Mouse (Mus musculus) embryonic stem cell, embryonic (primary cell): ENCODE measurements around the gene Tmem129.

Experiments used
- CTCF ChIA-PET, 4 experiments: fragments of 300-600 bp in 2 of 4; fragments of 350-600 bp in 2 of 4; sonication (Branson Sonifier 250); formaldehyde crosslinking; loops; one replicate each; lab custom pipeline; 2022; ENCODE audit warnings: inconsistent platforms in 2 of 4; lab: Charles Lee
- POLR2A ChIA-PET, 4 experiments: fragments of 300-600 bp in 2 of 4; fragments of 350-600 bp in 2 of 4; sonication (Branson Sonifier 250); formaldehyde crosslinking; loops; one replicate each; lab custom pipeline; 2022; ENCODE audit warnings: antibody characterized with exemption in 4 of 4, inconsistent platforms in 1 of 4; lab: Charles Lee

Gene Tmem129

DNA sequence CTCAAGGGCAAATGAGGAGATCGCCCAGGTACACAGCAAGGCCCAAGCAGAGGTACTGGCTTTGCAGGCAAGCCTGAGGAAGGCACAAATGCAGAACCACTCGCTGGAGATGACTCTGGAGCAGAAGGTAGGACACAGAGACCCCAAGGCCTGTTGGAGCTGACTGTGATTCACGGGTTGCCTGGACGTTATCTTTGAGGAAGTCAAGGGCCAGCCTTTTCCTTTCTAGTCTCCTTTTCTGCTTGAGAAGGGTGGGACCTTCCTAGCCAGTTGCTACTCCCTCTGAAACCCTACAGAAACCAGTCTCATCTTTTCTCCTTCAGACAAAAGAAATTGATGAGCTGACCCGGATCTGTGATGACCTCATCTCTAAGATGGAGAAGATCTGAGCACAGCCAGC is 13.4 kb upstream of the Tmem129 start:
- ChIA-PET POLR2A (interaction anchor here in 3 of 4 experiments (0.6 to 11.2 kb wide), 15 partner anchors 9 to 664 kb away, joined by 3 to 97 read pairs (median 4); partner anchors contain the start of genes Slbp (in 3 of the 3), Tacc3 (in 2 of the 3), Tmem129 (in 2 of the 3) and Gm9903 (in 1 of the 3)), CTCF (interaction anchor here in 2 of 4 experiments (0.6 to 1.9 kb wide), 5 partner anchors 19 to 88 kb away, joined by 3 to 6 read pairs (median 3); partner anchors contain the start of gene Slbp (in 2 of the 2))

DNA sequence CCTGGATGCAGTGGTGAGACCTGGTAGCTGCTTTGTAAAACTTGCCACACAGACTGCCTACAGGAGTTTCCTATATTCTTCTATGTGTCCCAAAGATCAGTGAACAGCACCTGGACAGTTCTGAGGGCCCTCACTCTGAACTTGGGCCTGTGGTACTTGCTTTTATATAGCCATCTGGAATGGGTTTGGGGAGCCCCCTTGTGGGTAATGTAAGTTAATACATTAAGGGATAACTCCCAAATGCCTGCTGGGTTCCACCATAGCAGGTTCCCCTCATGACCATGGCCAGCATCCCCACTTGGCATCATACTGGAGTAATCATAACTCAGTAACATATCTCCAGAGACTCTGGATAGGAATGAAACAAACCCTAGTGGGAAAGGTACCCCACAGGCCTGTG is 10.0 kb upstream of the Tmem129 start:
- ChIA-PET CTCF (interaction anchor here in 1 of 4 experiments (0.8 to 1.0 kb wide), 2 partner anchors 27 to 70 kb away, joined by 3 read pairs; no protein-coding TSS in a partner anchor), POLR2A (interaction anchor here in 3 of 4 experiments (0.8 to 11.2 kb wide), 14 partner anchors 8 to 33 kb away, joined by 3 to 97 read pairs (median 6); partner anchors contain the start of genes Slbp (in 3 of the 3), Tacc3 (in 2 of the 3) and Tmem129 (in 2 of the 3))

DNA sequence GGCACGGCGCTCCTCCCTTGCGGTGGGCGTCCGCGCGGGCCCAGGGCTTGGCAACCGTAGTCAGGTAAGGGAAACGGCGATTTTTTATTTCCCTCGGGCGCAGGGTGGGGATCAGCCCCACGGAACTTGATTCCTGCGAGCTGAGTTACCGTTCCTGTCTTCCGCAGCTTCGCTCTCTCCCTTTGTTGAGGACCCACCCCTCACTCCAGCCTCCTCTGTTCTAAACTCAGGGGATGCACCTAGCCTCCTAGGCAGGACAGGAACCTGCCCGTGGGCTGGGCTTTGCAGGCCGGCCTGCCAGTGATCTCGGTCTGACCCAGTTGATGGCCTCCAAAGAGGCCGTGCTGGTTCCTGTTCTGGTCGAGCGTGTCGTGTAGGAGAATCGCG is 441 bp upstream of the Tmem129 start:
- ChIA-PET CTCF (interaction anchor here in 1 of 4 experiments (0.8 kb wide), 1 partner anchor 79 kb away, joined by 3 read pairs; no protein-coding TSS in a partner anchor), POLR2A (interaction anchor here (0.5 to 15.0 kb wide), 41 partner anchors 7 to 804 kb away, joined by 3 to 307 read pairs (median 4); partner anchors contain the start of genes Gm9903 (in 3 of the 4), Fam53a (in 2 of the 4), Letm1 (in 2 of the 4) and Nelfa (in 1 of the 4))

DNA sequence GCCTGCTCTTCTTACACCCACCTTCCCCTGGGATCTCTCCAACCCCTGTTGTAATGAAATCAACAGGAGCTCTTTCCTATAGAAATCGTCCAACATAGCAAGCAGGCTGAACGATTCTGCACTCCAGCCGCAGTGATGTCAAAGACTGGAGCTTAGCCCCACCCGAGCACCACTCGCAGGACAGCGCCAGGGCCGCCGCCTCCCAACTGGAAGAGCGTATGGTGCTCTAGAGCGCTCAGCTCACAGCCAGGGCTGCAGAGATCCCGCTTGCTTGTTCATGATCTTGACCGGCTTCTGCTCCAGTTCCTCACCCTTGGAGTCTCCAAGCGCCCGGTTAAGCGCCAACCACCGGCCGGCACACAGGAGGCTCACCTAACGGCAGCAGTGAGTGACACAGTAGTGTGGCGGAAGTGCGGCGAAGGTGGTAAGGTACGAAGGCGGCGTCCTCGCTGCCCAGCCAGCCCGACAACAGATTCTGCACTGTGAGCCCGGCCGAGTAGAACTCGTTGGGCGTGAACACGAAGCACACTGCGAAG is 897 bp downstream of the Tmem129 start:
- CTCF ChIA-PET = interaction anchor here in 1 of 4 experiments (0.5 kb wide), 1 partner anchor 23 kb away, joined by 3 read pairs; no protein-coding TSS in a partner anchor
- POLR2A ChIA-PET = interaction anchor here in 3 of 4 experiments (0.6 to 15.0 kb wide), 33 partner anchors 9 to 712 kb away, joined by 3 to 307 read pairs (median 4); partner anchors contain the start of genes Gm9903 (in 3 of the 3), Fam53a (in 2 of the 3), Letm1 (in 2 of the 3) and Fam193a (in 1 of the 3)

DNA sequence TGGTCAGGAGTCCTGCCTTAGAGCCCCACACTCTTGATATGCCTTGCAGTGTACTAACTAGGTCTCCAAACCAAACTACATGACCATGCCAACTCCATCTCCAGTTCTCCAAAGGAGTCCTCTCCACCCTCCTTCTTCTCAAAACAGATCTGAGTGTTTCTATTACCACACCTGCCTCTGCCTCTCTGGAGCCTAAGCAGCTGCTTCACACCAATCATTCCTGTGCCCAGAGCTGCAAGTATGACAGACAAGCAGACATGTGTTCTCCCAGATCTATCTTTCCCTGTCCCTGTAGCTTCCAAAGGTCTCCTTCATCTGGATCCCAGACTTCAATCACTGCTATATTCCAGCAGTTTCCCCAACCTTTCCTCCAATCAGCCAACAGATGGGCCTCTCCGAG is 1.5 kb downstream of the Tmem129 start:
- CTCF ChIA-PET = interaction anchor here in 1 of 4 experiments (0.5 kb wide), 1 partner anchor 22 kb away, joined by 3 read pairs; no protein-coding TSS in a partner anchor
- POLR2A ChIA-PET = interaction anchor here in 3 of 4 experiments (0.6 to 15.0 kb wide), 18 partner anchors 9 to 713 kb away, joined by 3 to 307 read pairs (median 6); partner anchors contain the start of genes Gm9903 (in 3 of the 3), Fam53a (in 2 of the 3), Letm1 (in 2 of the 3) and Fam193a (in 1 of the 3)

DNA sequence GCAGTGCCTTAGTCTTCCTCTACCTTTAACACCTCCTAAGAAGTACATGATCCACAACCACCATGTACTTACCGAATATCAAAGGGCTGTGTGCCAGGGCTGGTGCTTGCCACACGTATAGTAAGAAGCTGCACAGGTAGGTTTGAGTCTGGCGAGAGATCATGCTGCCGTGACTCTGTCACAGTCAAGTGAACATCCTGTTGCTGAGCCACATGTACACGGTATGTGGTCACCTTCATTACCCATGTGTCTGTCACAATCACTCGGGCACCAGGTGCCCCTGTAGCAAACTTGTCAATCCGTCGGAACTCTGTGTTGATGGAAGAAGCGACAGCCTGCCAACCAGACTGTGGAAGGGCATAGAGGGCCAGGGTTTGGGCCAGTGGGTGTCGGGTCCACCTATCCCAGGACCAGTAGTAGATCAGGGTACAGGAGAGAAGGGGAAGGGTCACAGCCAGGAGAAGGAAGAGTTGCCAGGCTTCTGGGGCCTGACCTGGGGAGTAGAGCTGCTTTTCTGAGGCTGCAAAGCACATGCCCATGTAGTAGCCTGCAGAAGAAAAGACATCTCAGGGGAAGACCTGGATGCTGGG is 2.9 kb downstream of the Tmem129 start:
- ChIA-PET POLR2A (interaction anchor here in 3 of 4 experiments (0.6 to 15.0 kb wide), 12 partner anchors 8 to 282 kb away, joined by 3 to 307 read pairs (median 4); partner anchors contain the start of gene Fam53a (in 1 of the 3)), CTCF (interaction anchor here in 1 of 4 experiments (0.6 kb wide), 1 partner anchor 82 kb away, joined by 3 read pairs; no protein-coding TSS in a partner anchor)

DNA sequence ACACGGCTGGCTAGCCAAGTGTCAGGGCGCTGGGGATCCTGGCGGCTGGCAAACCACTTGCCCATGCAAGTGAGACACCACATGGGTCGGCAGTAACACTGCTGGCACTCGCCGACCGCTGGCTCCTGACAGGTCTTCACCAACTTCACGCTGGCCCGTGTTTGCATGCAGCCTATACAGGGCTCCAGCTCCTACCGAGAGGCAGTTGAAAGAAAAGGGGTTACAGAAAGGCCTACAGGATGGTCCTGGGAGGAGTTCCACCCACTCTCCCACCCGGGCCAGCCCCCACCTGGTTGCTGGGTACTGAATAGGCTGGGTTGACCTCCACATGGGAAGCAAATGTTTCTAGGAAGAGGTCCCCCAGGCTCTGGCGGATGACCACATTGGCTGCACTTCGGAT is 3.8 kb downstream of the Tmem129 start:
- CTCF ChIA-PET = interaction anchor here in 1 of 4 experiments (0.6 kb wide), 2 partner anchors 83 to 930 kb away, joined by 3 read pairs; no protein-coding TSS in a partner anchor
- POLR2A ChIA-PET = interaction anchor here in 3 of 4 experiments (0.6 to 15.0 kb wide), 9 partner anchors 7 to 230 kb away, joined by 3 to 307 read pairs (median 4); partner anchors contain the start of gene Fam53a (in 1 of the 3)

DNA sequence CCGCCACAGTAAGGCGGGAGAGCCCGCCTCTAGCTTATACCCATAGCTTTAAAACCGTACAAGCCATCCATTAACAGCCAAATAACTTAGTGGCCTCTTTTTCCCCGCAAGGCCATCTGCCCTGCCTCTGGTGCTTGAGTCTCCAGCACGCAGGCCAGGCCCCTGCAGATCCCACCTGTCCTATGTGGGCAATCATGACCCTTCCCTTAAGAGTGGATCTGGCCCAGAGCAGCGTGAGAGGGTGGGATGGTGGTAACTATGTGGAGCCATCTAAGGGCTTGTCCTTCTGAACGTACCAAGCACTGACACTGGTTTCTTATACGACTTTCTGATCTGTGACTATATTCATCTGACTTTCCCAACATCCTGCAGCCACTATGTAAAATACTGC is 5.4 kb downstream of the Tmem129 start:
- ChIA-PET CTCF (interaction anchor here in 2 of 4 experiments (0.7 to 2.3 kb wide), 9 partner anchors 12 to 157 kb away, joined by 3 to 15 read pairs (median 4); partner anchors contain the start of genes Fam53a (in 1 of the 2) and Gm9903 (in 1 of the 2)), POLR2A (interaction anchor here (0.5 to 15.0 kb wide), 123 partner anchors 8 to 1922 kb away, joined by 3 to 307 read pairs (median 5); partner anchors contain the start of genes Fam53a (in 4 of the 4), Gm9903 (in 4 of the 4), Nelfa (in 3 of the 4) and Ctbp1 (in 2 of the 4))

DNA sequence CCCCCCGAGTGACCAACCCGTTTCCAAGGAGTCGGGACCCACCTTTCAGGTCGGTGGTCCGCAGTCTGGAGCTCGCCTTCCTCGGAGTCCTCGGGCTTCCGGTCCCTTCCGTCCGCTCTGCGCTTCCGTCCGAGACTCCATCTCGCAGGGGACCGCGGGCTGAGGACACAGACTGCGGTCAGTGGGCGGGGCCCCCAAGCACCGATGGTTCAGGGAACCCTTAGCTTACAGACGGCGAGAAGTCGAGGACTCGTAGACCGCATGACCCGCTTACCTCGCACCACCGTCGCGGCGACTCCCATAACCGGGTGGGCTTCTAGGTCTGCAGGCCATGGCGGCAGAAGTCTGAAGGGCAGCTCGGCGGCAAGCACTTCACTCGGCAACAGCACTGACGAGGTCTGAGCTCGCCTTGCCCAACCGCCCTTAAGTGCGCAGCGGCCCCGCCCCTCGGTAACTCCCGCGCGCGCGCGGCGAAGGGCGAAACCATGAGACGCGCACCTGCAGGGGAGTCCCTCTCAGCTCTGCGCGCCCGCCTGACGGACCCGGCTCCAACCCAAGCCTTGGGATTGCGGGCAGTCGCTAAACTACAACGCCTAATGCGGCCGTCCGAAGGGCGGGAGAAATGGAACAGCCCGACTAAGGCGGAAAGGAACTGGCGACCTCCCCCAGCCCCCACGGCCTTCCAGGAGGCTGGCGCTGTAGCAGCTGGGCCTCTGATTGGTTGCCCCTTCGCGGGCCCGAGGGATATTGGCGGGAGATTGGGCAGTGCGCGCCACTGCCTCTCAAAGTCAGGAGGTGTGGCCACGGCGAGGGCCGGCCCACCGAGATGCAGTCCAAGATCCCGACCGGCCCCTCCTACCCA is 6.1 kb downstream of the Tmem129 start, which contains the start of gene Slbp:
Gene Slbp, minus strand, starts transcription at position 654 of the 862 bp plus-strand sequence.
- CTCF ChIA-PET = interaction anchor here in 2 of 4 experiments (0.7 to 2.3 kb wide), 11 partner anchors 11 to 156 kb away, joined by 3 to 15 read pairs (median 4); partner anchors contain the start of genes Fam53a (in 1 of the 2) and Gm9903 (in 1 of the 2)
- POLR2A ChIA-PET = interaction anchor here (0.5 to 15.0 kb wide), 145 partner anchors 8 to 1923 kb away, joined by 3 to 307 read pairs (median 5); partner anchors contain the start of genes Fam53a (in 4 of the 4), Gm9903 (in 4 of the 4), Nelfa (in 3 of the 4) and Rnf4 (in 3 of the 4)

DNA sequence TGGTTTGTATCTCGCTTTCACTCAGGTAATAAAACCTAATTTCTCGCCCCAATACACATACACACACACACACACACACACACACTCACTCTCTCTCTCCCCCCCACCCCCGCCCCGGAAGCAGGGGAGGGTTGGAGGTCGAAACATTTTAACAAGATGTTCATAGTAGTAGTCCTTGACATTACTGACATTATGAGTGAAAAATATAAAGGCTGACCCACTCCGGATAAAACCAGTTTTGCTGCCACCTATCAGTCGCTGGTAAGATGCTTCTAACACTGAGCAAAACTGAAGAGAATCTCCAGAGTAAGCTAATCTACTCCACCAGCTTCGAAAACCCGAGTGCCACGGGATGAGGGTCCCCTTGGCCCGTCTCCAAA is 6.7 kb downstream of the Tmem129 start:
- ChIA-PET POLR2A (interaction anchor here (0.6 to 15.0 kb wide), 119 partner anchors 9 to 1923 kb away, joined by 3 to 307 read pairs (median 6); partner anchors contain the start of genes Fam53a (in 4 of the 4), Gm9903 (in 4 of the 4), Nelfa (in 3 of the 4) and Ctbp1 (in 2 of the 4)), CTCF (interaction anchor here in 3 of 4 experiments (0.6 to 2.3 kb wide), 9 partner anchors 10 to 86 kb away, joined by 3 to 15 read pairs (median 4); partner anchors contain the start of genes Fam53a (in 1 of the 3) and Gm9903 (in 1 of the 3))

DNA sequence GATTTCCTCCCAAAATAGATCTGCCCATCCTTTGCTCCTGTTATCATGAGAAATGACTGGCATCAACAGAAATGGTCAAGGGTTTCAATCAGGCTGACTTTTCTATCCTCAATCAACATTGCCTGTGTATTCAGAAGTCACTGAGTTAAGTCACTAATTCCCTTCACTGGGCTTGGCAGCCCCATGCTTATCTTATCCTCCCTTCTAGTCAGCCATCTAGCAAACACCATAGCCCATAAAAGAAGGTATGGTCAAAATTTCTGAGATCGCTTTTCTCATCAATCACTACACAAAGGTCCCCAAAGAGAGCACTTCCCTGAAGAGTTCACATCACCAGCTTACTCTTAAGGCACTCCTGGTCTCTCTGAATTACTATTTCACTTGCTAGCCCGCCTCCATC is 7.2 kb downstream of the Tmem129 start:
- POLR2A ChIA-PET = interaction anchor here (0.6 to 15.0 kb wide), 55 partner anchors 9 to 1336 kb away, joined by 3 to 307 read pairs (median 10); partner anchors contain the start of genes Fam53a (in 4 of the 4), Gm9903 (in 4 of the 4), Fgfr3 (in 2 of the 4) and Letm1 (in 2 of the 4)

DNA sequence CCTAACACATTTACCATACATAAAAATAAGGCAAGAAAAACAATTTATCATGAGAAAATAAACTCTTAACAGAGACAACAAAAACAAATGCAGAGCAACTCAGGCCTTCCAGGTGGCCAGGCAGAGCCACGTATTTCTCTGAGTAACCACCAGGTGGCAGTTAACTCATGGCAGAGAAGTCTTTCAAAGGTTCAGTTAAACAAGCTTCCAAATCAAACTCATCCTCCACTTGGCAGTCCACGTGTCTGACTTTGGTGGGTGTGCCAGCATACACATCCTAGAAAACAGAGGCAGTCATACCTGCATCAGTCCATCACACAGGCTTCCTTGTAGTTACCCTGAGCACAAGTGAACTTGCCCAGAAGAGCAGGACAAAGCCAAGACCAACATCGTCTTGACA is 17.6 kb downstream of the Tmem129 start:
- ChIA-PET CTCF (interaction anchor here (0.7 to 3.2 kb wide), 14 partner anchors 8 to 292 kb away, joined by 3 to 16 read pairs (median 4); partner anchors contain the start of genes Slbp (in 2 of the 4), Fam53a (in 1 of the 4) and Gm9903 (in 1 of the 4)), POLR2A (interaction anchor here (0.8 to 9.8 kb wide), 14 partner anchors 10 to 150 kb away, joined by 3 to 307 read pairs (median 6); partner anchors contain the start of genes Slbp (in 4 of the 4), Fam53a (in 3 of the 4), Gm9903 (in 3 of the 4) and Fgfr3 (in 1 of the 4))

More for the DNA sequence above, 7.2 kb downstream of the Tmem129 start:
- CTCF ChIA-PET = interaction anchor here in 3 of 4 experiments (0.6 to 2.3 kb wide), 5 partner anchors 10 to 43 kb away, joined by 3 to 15 read pairs (median 5); no protein-coding TSS in a partner anchor

DNA sequence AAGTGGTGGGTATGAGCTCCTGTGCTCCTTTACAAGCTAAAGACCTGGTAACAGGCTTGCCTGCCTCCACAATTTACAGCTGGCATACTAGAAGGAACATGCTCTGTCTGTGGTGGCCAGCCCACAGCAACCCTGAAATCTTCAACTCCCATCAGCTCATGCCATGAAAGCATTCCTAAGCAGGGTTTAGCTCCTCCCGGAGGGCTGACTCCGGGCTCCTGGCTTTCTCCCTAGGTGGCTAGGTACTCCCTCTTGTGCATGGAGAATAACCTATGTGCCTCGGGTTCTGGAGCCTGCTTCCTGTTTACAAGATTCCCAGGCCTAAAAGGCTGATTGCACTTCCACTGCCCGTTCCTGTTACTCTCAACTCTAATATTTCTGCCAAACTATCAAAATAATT is 19.4 kb downstream of the Tmem129 start:
- POLR2A ChIA-PET = interaction anchor here (0.6 to 9.8 kb wide), 22 partner anchors 9 to 878 kb away, joined by 3 to 307 read pairs (median 6); partner anchors contain the start of genes Fam53a (in 4 of the 4), Gm9903 (in 4 of the 4), Slbp (in 4 of the 4) and Tacc3 (in 2 of the 4)
- CTCF ChIA-PET = interaction anchor here in 1 of 4 experiments (1.1 kb wide), 1 partner anchor 13 kb away, joined by 3 read pairs; no protein-coding TSS in a partner anchor

DNA sequence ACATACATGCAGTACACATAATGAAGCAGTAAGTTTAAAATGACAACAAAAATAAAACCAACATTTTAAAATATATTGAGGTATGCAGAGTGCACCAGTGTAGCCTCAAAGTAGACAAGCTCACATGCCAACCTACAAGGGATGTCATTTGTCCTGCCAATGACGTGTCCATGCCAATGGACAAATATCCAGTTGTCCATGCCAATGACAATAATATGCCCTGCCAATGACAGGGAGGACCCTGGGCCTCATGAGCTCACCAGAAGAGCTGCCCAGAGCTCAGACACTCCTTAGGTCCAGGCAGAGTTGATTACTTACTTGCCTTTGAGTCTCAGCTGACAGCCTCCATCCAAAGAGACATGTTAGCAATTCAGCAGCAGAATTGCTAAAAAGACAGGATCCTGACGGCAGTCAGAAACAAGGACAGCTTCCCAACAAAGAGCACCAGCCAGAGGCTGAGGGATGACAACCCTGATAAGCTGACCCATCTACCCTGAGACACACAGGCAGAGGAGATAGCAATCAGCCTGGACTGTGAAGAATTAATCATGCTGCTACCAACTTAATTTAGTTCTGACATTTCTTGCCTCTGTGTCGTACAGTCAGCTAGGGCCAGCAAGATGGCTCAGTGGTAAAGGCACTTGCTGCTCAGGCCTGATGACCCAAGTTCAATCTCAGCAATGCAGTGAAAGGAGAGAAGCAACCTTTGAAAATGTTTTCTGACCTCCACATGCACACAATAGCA is 20.4 kb downstream of the Tmem129 start:
- POLR2A ChIA-PET = interaction anchor here (0.9 to 9.8 kb wide), 20 partner anchors 8 to 877 kb away, joined by 3 to 307 read pairs (median 7); partner anchors contain the start of genes Fam53a (in 4 of the 4), Gm9903 (in 4 of the 4), Slbp (in 4 of the 4) and Tacc3 (in 2 of the 4)
- CTCF ChIA-PET = interaction anchor here in 1 of 4 experiments (1.1 kb wide), 1 partner anchor 14 kb away, joined by 3 read pairs; no protein-coding TSS in a partner anchor

DNA sequence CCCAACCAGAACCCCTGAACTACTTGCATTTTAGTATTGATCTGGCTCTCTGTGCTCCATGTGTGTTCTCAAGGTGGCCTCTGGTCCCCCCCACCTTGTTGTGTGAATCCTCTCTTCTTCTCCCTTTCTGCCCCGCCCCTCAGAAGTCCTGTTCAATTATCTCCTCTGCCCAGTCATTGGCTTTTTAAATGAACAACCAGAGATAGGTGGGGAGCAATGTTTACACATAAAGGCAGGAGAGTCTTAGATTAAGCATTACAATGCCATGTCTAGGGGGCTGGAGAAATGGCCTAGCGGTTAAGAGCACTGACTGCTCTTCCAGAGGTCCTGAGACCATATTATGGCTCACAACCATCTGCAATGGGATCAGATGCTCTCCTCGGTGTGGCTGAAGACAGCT is 22.9 kb downstream of the Tmem129 start:
- ChIA-PET POLR2A (interaction anchor here in 3 of 4 experiments (0.6 to 9.8 kb wide), 4 partner anchors 15 to 33 kb away, joined by 5 to 307 read pairs (median 9); partner anchors contain the start of genes Slbp (in 2 of the 3), Tacc3 (in 1 of the 3) and Tmem129 (in 1 of the 3)), CTCF (no interaction called here)
